Mouse (Mus musculus) cerebellum, adult 2 months (tissue): ENCODE data around the gene Katna1. TPM values are rescaled to one million over a fixed set of nuclear protein-coding genes. Genes with fewer than 3 reads are reported as not detected.
A peak's percentile ranks its signal among the peaks of the same experiment; 100 is the strongest.

ENCODE experiments used
- DNase-seq, 2 experiments: peaks; one replicate each; pipeline ENCODE4 v3.0.0; 2021
- H3K27ac ChIP-seq: fragments of 200-500 bp; 2 replicates; pipeline ENCODE4 v1.5.1; 2012; ENCODE audit warnings: low read length, control low read depth, inconsistent platforms; ENCODE audit not compliant: insufficient read depth
- H3K27me3 ChIP-seq: fragments of 200-500 bp; 2 replicates; pipeline ENCODE4 v1.6.1; 2012; ENCODE audit warnings: inconsistent platforms, mild to moderate bottlenecking, low read length, moderate library complexity; ENCODE audit not compliant: control insufficient read depth, insufficient read depth
- H3K4me1 ChIP-seq: fragments of 200-500 bp; 2 replicates; pipeline ENCODE4 v1.6.1; 2011; ENCODE audit warnings: low read length; ENCODE audit not compliant: control insufficient read depth, insufficient read depth
- H3K4me3 ChIP-seq: fragments of 200-500 bp; replicated peaks from 2 replicates; pipeline ENCODE3; 2011; ENCODE audit warnings: mild to moderate bottlenecking, low read depth, low read length, control low read depth; ENCODE audit not compliant: insufficient read depth
- CTCF ChIP-seq: fragments of 200-500 bp; IDR thresholded peaks from 2 replicates; pipeline ENCODE4 v1.5.1; 2011; ENCODE audit warnings: low read depth, mild to moderate bottlenecking, control low read depth, low read length, moderate library complexity, borderline replicate concordance; ENCODE audit not compliant: insufficient read depth
- POLR2A ChIP-seq: fragments of 200-500 bp; IDR thresholded peaks from 2 replicates; pipeline ENCODE4 v1.6.1; 2011; ENCODE audit warnings: low read length, control low read depth, borderline replicate concordance; ENCODE audit not compliant: insufficient read depth
- WGBS: fragments of 180-500 bp; shearing (Covaris S2); methylation state at CpG from one replicate; pipeline ENCODE4 v1.1.7; 2018; 5-methylcytosine and 5-hydroxymethylcytosine counted together
- polyA plus RNA-seq: library from polyadenylated mRNA; depleted of rRNA; stranded (reverse); fragments of >200 nt; gene quantifications from 2 replicates; pipeline ENCODE4 v1.2.3, GENCODE M21; 2012; rRNA removed

Gene Katna1
- 12.5 and 13.8 TPM in 2 replicates for polyA plus RNA-seq

GRCm38 (mm10) chr10:7725751-7726500, at the start of gene Katna1:
Gene Katna1 (plus strand): TSS chr10:7726000.
- peak; percentile 74; the same call in 1 of the 2 replicates for TF ChIP-seq POLR2A
- TF ChIP-seq CTCF: no peak
- peak; percentile 87 to 88 for DNase-seq
- H3K4me1 ChIP-seq: no peaks in the 10 kb centered on the region
- WGBS: under 1% methylated on average over 49 of the region's 49 CpGs
- peak within 1 kb of the TSS; percentile 81 for H3K4me3 ChIP-seq
- H3K27ac ChIP-seq: no peak within 1 kb of the TSS
- no peaks in the 10 kb centered on the region for H3K27me3 ChIP-seq

DNA sequence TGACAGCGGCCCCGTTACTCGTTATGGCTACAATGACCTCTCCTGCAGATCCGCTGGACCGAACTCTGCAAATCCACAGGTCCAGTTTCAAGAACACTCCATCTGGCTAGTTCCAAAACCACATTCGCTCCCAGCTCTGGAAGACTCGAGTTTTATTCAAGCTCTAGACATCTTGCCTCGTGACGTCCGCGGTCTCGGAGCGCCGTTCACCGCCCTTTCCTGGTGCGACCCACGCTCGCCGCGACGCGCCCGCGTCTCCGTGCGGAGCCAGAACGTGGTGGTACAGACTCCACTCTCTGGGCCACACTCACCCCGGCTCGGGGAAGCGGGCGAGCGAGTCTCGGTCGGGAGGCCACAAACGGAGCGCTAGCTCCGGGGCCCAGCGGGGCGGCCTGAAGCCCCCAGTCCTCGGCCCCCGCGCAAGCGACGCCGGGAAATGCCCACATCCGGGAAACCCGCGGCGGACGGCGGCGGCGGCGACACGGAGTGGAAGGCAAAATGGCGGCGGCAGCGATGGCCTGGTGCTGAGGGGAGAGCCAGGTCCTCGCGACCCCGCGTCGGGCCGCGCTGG, 45.0 kb upstream of the Katna1 start, which contains the start of the genes Pcmt1 and Lats1:
TSS of gene Pcmt1 (minus strand) at position 406 of the 571 bp plus-strand sequence.
TSS of gene Lats1 (plus strand) at position 484 of the 571 bp plus-strand sequence.
- Histone ChIP-seq H3K4me1 (peaks cover 14% of the 10 kb centered on the region; the same call in 1 of the 2 replicates), H3K4me3 (peak within 1 kb of the TSS; percentile 89), H3K27ac (peak within 1 kb of the TSS; percentile 96), H3K27me3 (no peaks in the 10 kb centered on the region)
- DNase-seq: peak; percentile 87 to 92
- under 1% methylated on average over 58 of the region's 65 CpGs for WGBS
- TF ChIP-seq POLR2A: peak; percentile 65
- no peak for TF ChIP-seq CTCF

- Histone ChIP-seq H3K4me3 (peak overlapping the region; percentile 89), H3K27me3 (no peaks in the 10 kb centered on the region), H3K27ac (peak overlapping the region; percentile 96), H3K4me1 (peaks cover 15% of the 10 kb centered on the region; the same call in 1 of the 2 replicates)
- 1% methylated on average over 61 of the region's 64 CpGs for WGBS
- TF ChIP-seq POLR2A (no peak), CTCF (peak; percentile 17; the same call in 1 of the 2 replicates)
- peak; percentile 73 to 78 for DNase-seq
Observed at GRCm38 (mm10) chr10:7681343-7682025, 44.3 kb upstream of the Katna1 start.

DNA sequence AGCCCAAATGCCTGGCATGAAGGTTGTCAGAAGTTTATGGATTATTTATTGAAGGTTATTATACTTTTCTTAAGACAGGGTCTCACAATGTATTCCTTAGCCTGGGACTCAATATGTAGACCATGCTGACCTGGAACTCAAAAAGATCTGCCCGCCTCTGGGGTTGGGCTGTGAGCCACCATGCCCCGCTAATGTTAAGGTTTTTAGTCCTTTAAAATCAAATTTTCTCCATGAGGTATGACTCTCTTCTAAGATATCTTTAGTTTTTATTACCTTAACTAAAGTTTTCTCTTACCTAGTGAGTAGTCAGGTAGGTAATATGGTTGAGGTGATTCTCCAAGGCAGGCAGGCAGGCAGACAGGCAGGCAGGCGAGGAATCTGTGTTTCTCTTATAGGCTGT, 43.6 kb upstream of the Katna1 start:
- 21% methylated on average over 3 of the region's 3 CpGs for WGBS
- Histone ChIP-seq H3K4me1 (peaks cover 15% of the 10 kb centered on the region; the same call in 1 of the 2 replicates), H3K27ac (no peak overlapping the region), H3K4me3 (peak overlapping the region; percentile 43), H3K27me3 (no peaks in the 10 kb centered on the region)
- DNase-seq: no peak
- TF ChIP-seq CTCF: no peak
- TF ChIP-seq POLR2A: no peak

- peaks cover 9% of the 10 kb centered on the region; the same call in 1 of the 2 replicates for H3K4me1 ChIP-seq
- TF ChIP-seq CTCF (no peak), POLR2A (no peak)
- no peak overlapping the region for H3K27ac ChIP-seq
- H3K4me3 ChIP-seq: no peak overlapping the region
- 88% methylated on average over 6 of the region's 6 CpGs for WGBS
- H3K27me3 ChIP-seq: no peaks in the 10 kb centered on the region
- DNase-seq: no peak
Observed at GRCm38 (mm10) chr10:7686902-7687301, 38.9 kb upstream of the Katna1 start.

DNA sequence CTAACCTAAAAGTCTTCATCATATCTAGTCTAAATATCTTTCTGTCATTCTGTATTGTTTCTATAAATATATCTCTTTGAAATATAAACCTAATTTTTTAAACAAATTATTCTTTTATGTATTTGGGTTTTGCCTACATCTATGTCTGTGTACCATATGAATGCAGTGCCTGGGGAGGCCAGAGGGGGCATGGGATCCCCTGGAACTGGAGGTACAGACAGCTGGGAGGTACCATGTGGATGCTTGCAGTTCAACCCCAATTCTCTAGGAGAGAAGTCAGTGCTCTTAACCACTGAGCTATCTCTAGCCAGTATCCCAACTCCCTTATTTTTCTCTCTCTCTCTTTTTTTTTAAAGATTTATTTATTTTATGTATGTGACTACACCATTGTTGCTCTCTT, 30.5 kb upstream of the Katna1 start:
- H3K4me1 ChIP-seq: no peaks in the 10 kb centered on the region
- no peak for DNase-seq
- no peak overlapping the region for H3K4me3 ChIP-seq
- H3K27ac ChIP-seq: no peak overlapping the region
- TF ChIP-seq CTCF (no peak), POLR2A (no peak)
- H3K27me3 ChIP-seq: no peaks in the 10 kb centered on the region

- no peak for DNase-seq
- Histone ChIP-seq H3K27ac (no peak overlapping the region), H3K27me3 (no peaks in the 10 kb centered on the region), H3K4me1 (no peaks in the 10 kb centered on the region), H3K4me3 (no peak overlapping the region)
- TF ChIP-seq CTCF: no peak
- TF ChIP-seq POLR2A: no peak
- WGBS: 75% methylated on average over 3 of the region's 3 CpGs
Observed at GRCm38 (mm10) chr10:7700120-7700519, 25.7 kb upstream of the Katna1 start.

DNA sequence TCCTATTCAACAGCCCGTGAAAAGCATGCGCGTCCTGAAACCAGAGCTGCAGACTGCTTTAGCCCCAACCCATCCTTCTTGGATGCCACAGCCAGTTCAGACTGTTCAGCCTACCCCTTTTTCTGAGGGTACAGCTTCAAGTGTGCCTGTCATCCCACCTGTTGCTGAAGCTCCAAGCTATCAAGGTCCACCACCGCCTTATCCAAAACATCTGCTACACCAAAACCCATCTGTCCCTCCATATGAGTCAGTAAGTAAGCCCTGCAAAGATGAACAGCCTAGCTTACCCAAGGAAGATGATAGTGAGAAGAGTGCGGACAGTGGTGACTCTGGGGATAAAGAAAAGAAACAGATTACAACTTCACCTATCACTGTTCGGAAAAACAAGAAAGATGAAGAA, 23.2 kb upstream of the Katna1 start:
- Histone ChIP-seq H3K4me1 (no peaks in the 10 kb centered on the region), H3K4me3 (no peak overlapping the region), H3K27ac (no peak overlapping the region), H3K27me3 (no peaks in the 10 kb centered on the region)
- TF ChIP-seq CTCF: no peak
- TF ChIP-seq POLR2A: no peak
- WGBS: 92% methylated on average over 6 of the region's 6 CpGs
- no peak for DNase-seq
